In genomic region chr2:107324090-107324489, GRCm38 (mm10) we compare ENCODE assay signal across 24 mouse cellular contexts. TPM values are rescaled to one million over a fixed set of nuclear protein-coding genes. Genes with fewer than 3 reads are reported as not detected.
"Had no signal": no experiment of that assay in that cellular context is flagged by ENCODE, and none has a peak within 500 bp of the region (broad histone marks: within the 10 kb centered on the region; RNA-seq: fewer than 3 reads in every experiment).

No protein-coding gene starts in this region.

- H3K9ac ChIP-seq: kidney, embryonic 15.5 days; limb, embryonic 13.5 days; liver, embryonic 12.5 days; liver, embryonic 15.5 days; lung, embryonic 15.5 days; midbrain, embryonic 13.5 days had no signal

- H3K36me3 ChIP-seq: kidney, embryonic 15.5 days; limb, embryonic 10.5 days; limb, embryonic 13.5 days; liver, embryonic 12.5 days; liver, embryonic 15.5 days; lung, embryonic 15.5 days; midbrain, embryonic 13.5 days had no signal

- H3K9me3 ChIP-seq: kidney, embryonic 15.5 days; limb, embryonic 10.5 days; limb, embryonic 13.5 days; liver, embryonic 12.5 days; liver, embryonic 15.5 days; lung, embryonic 15.5 days; midbrain, embryonic 13.5 days had no signal

- DNase-seq: kidney, adult 8-10 months; kidney, postnatal 14 days; kidney, postnatal 4 days; liver; lung, adult 18-20 months; lung, postnatal 10 days; lung, postnatal 4 days; thymus, adult 2 months; thymus, postnatal 14 days; thymus, postnatal 4 days had no signal

- ATAC-seq: intestine, postnatal 0 days; liver, embryonic 12.5 days; midbrain, embryonic 13.5 days; midbrain, embryonic 16.5 days had no signal

- H3K4me2 ChIP-seq: kidney, embryonic 15.5 days; limb, embryonic 13.5 days; liver, embryonic 12.5 days; liver, embryonic 15.5 days; lung, embryonic 15.5 days; midbrain, embryonic 13.5 days had no signal

- H3K27ac ChIP-seq: kidney, embryonic 15.5 days; limb, embryonic 10.5 days; limb, embryonic 13.5 days; liver, embryonic 12.5 days; liver, embryonic 15.5 days; lung, embryonic 15.5 days; midbrain, embryonic 13.5 days had no signal

- H3K4me1 ChIP-seq: kidney, embryonic 15.5 days; limb, embryonic 10.5 days; limb, embryonic 13.5 days; liver, embryonic 12.5 days; liver, embryonic 15.5 days; lung, embryonic 15.5 days; midbrain, embryonic 13.5 days had no signal

- H3K4me3 ChIP-seq: kidney, embryonic 15.5 days; limb, embryonic 10.5 days; limb, embryonic 13.5 days; liver, embryonic 12.5 days; liver, embryonic 15.5 days; lung, embryonic 15.5 days; midbrain, embryonic 13.5 days had no signal

- H3K27me3 ChIP-seq: kidney, embryonic 15.5 days; limb, embryonic 13.5 days; liver, embryonic 12.5 days; liver, embryonic 15.5 days; lung, embryonic 15.5 days; midbrain, embryonic 13.5 days had no signal

RNA-seq across cellular contexts. Expression of gene Kcna4, which starts 33.7 kb away (rescaled TPM):
- total RNA-seq: megakaryocyte progenitor cell, adult 5-6 weeks; megakaryocyte-erythroid progenitor cell, adult 5-6 weeks; monocyte, adult 5-6 weeks had no signal
- polyA plus RNA-seq: small intestine, adult 2 months; spleen, adult 2 months had no signal
